Comparison of ENCODE assay signal across 32 mouse cellular contexts in genomic region chr12:111064220-111064619, GRCm38 (mm10). TPM values are rescaled to one million over a fixed set of nuclear protein-coding genes. Genes with fewer than 3 reads are reported as not detected.
DNase-seq lines count a peak whose midpoint lies in the region; ATAC-seq and TF ChIP-seq lines count a peak whose summit lies in the region.
"Had no signal": no experiment of that assay in that cellular context is flagged by ENCODE, and none has a peak within 500 bp of the region (broad histone marks: within the 10 kb centered on the region; RNA-seq: fewer than 3 reads in every experiment).

No protein-coding gene starts in this region.

- no peak for TF ChIP-seq CTCF in forebrain, postnatal 0 days (IDR thresholded peaks at IDR 0.05; ENCODE audit: low read depth)
- no peak for TF ChIP-seq CTCF in layer of hippocampus, adult 2 months (conservative IDR thresholded peaks at IDR 0.05)

- H3K9ac ChIP-seq in forebrain, postnatal 0 days: no peak overlapping the region
- H3K9ac ChIP-seq in forebrain, embryonic 12.5 days: no peak overlapping the region
- no peak overlapping the region for H3K9ac ChIP-seq in midbrain, embryonic 16.5 days (ENCODE audit: low read depth, low read length)
- H3K9ac ChIP-seq in midbrain, embryonic 13.5 days (replicated peaks): no peak overlapping the region
- H3K9ac ChIP-seq: embryonic facial prominence, embryonic 13.5 days; forebrain, embryonic 15.5 days; heart, embryonic 12.5 days; heart, embryonic 15.5 days had no signal

- no peaks in the 10 kb centered on the region for H3K36me3 ChIP-seq in forebrain, postnatal 0 days (ENCODE audit: insufficient read depth)
- H3K36me3 ChIP-seq in forebrain, embryonic 12.5 days (replicated peaks): peaks cover 5% of the 10 kb centered on the region
- H3K36me3 ChIP-seq in midbrain, embryonic 16.5 days (ENCODE audit: control insufficient read depth, insufficient read depth, low read length): no peaks in the 10 kb centered on the region
- peaks cover 1% of the 10 kb centered on the region for H3K36me3 ChIP-seq in midbrain, embryonic 13.5 days
- H3K36me3 ChIP-seq: forebrain, embryonic 15.5 days; heart, embryonic 15.5 days had no signal

- no peaks in the 10 kb centered on the region for H3K27me3 ChIP-seq in forebrain, postnatal 0 days (ENCODE audit: insufficient read depth, low read length)
- H3K27me3 ChIP-seq in forebrain, embryonic 12.5 days: no peaks in the 10 kb centered on the region
- H3K27me3 ChIP-seq in midbrain, embryonic 16.5 days (ENCODE audit: control insufficient read depth, insufficient read depth, low read depth, low read length): no peaks in the 10 kb centered on the region
- no peaks in the 10 kb centered on the region for H3K27me3 ChIP-seq in midbrain, embryonic 13.5 days
- H3K27me3 ChIP-seq: embryonic facial prominence, embryonic 13.5 days; forebrain, embryonic 15.5 days; heart, embryonic 12.5 days; heart, embryonic 15.5 days had no signal

- 0 out of 2 replicates have a peak, but pooled peaks cover 3% of the 10 kb centered on the region for H3K4me1 ChIP-seq in forebrain, postnatal 0 days (ENCODE audit: insufficient read depth)
- H3K4me1 ChIP-seq in forebrain, embryonic 12.5 days: no peaks in the 10 kb centered on the region
- H3K4me1 ChIP-seq in midbrain, embryonic 16.5 days (ENCODE audit: control insufficient read depth, insufficient read depth, low read length): peaks cover 5% of the 10 kb centered on the region
- H3K4me1 ChIP-seq in midbrain, embryonic 13.5 days (replicated peaks): peaks cover 3% of the 10 kb centered on the region; the same call in 1 of the 2 replicates
- H3K4me1 ChIP-seq: embryonic facial prominence, embryonic 10.5 days; embryonic facial prominence, embryonic 13.5 days; forebrain, embryonic 15.5 days; hindbrain, embryonic 10.5 days had no signal

- WGBS in forebrain, postnatal 0 days: 64% methylated on average over 3 of the region's 3 CpGs
- WGBS in forebrain, embryonic 12.5 days: 89% methylated on average over 3 of the region's 3 CpGs
- 73% methylated on average over 3 of the region's 3 CpGs for WGBS in midbrain, embryonic 16.5 days
- WGBS in midbrain, embryonic 13.5 days: 88% methylated on average over 3 of the region's 3 CpGs

- H3K4me2 ChIP-seq in forebrain, postnatal 0 days (ENCODE audit: low read depth): no peak overlapping the region
- H3K4me2 ChIP-seq in forebrain, embryonic 12.5 days: no peak overlapping the region
- H3K4me2 ChIP-seq in midbrain, embryonic 16.5 days (ENCODE audit: low read length): no peak overlapping the region
- no peak overlapping the region for H3K4me2 ChIP-seq in midbrain, embryonic 13.5 days (replicated peaks)
- H3K4me2 ChIP-seq: embryonic facial prominence, embryonic 13.5 days; forebrain, embryonic 15.5 days; heart, embryonic 12.5 days; heart, embryonic 15.5 days had no signal

- no peak overlapping the region for H3K4me3 ChIP-seq in forebrain, postnatal 0 days (ENCODE audit: low read depth, low read length)
- no peak overlapping the region for H3K4me3 ChIP-seq in forebrain, embryonic 12.5 days (replicated peaks)
- H3K4me3 ChIP-seq in layer of hippocampus, adult 2 months: no peak overlapping the region
- no peak overlapping the region for H3K4me3 ChIP-seq in midbrain, embryonic 16.5 days (ENCODE audit: low read depth, low read length)
- no peak overlapping the region for H3K4me3 ChIP-seq in midbrain, embryonic 13.5 days (replicated peaks)
- H3K4me3 ChIP-seq: embryonic facial prominence, embryonic 10.5 days; embryonic facial prominence, embryonic 13.5 days; erythroblast, embryonic 14.5 days; forebrain, embryonic 15.5 days; heart, embryonic 12.5 days; heart, embryonic 15.5 days; hindbrain, embryonic 10.5 days had no signal

- no peaks in the 10 kb centered on the region for H3K9me3 ChIP-seq in forebrain, postnatal 0 days (ENCODE audit: low read length)
- H3K9me3 ChIP-seq in forebrain, embryonic 12.5 days: no peaks in the 10 kb centered on the region
- no peaks in the 10 kb centered on the region for H3K9me3 ChIP-seq in midbrain, embryonic 16.5 days (replicated peaks; ENCODE audit: control insufficient read depth, low read length, poor library complexity, severe bottlenecking)
- H3K9me3 ChIP-seq in midbrain, embryonic 13.5 days: no peaks in the 10 kb centered on the region
- H3K9me3 ChIP-seq: embryonic facial prominence, embryonic 10.5 days; embryonic facial prominence, embryonic 13.5 days; forebrain, embryonic 15.5 days; heart, embryonic 12.5 days; heart, embryonic 15.5 days; hindbrain, embryonic 10.5 days had no signal

- peak; percentile 59 for ATAC-seq in forebrain, postnatal 0 days
- no peak for ATAC-seq in forebrain, embryonic 12.5 days (ENCODE audit: low FRiP score)
- ATAC-seq in midbrain, embryonic 16.5 days: no peak
- no peak for ATAC-seq in midbrain, embryonic 13.5 days
- ATAC-seq in granulocyte monocyte progenitor cell, adult 5-6 weeks (replicated peaks; ENCODE audit: poor library complexity, severe bottlenecking): no peak
- ATAC-seq: activated CD4-positive, CD25-positive, alpha-beta regulatory T cell, adult 4 months; CD4-positive, CD25-positive, alpha-beta regulatory T cell, adult 4 months; forebrain, embryonic 15.5 days; hindbrain, embryonic 16.5 days; inflammation-experienced regulatory T-cells, adult 6 months; intestine, embryonic 16.5 days had no signal

- H3K27ac ChIP-seq in forebrain, postnatal 0 days (ENCODE audit: low read depth, low read length): peak overlapping the region; percentile 46; the same call in 1 of the 2 replicates
- no peak overlapping the region for H3K27ac ChIP-seq in forebrain, embryonic 12.5 days
- H3K27ac ChIP-seq in layer of hippocampus, adult 2 months: peak overlapping the region; percentile 75
- H3K27ac ChIP-seq in midbrain, embryonic 16.5 days (ENCODE audit: low read length): 0 out of 2 replicates have a peak overlapping the region, but pooled peaks have one; percentile 17
- H3K27ac ChIP-seq in midbrain, embryonic 13.5 days: no peak overlapping the region
- H3K27ac ChIP-seq: embryonic facial prominence, embryonic 10.5 days; embryonic facial prominence, embryonic 13.5 days; forebrain, embryonic 15.5 days; heart, embryonic 15.5 days; hindbrain, embryonic 10.5 days had no signal

- DNase-seq in forebrain, postnatal 0 days: peak; percentile 24
- DNase-seq in layer of hippocampus, adult 2 months (ENCODE audit: low spot score in 2 of 2): no peak
- no peak for DNase-seq in layer of hippocampus, adult 9-10 months (ENCODE audit: low spot score)
- peak; percentile 13 for DNase-seq in NIH3T3 (ENCODE audit: low read depth)
- DNase-seq: adrenal gland, adult 8-10 months; adrenal gland, postnatal 25 days; cerebellum, adult 11-12 months; cerebellum, adult 8-10 months; cerebellum, postnatal 10 days; cerebellum, postnatal 36 days; embryo, embryonic 11 days; gastrocnemius, postnatal 10 days; gastrocnemius, postnatal 36 days; heart, adult 11 months; heart, postnatal 10 days; heart, postnatal 36 days had no signal

RNA-seq across cellular contexts. Expression of gene Rcor1, which starts 25.1 kb away (rescaled TPM):
- 14.0 and 16.2 TPM in 2 replicates for total RNA-seq in forebrain, postnatal 0 days (2014; rRNA removed)
- polyA plus RNA-seq in forebrain, postnatal 0 days (2015; fragmentation: Nextera tagmentation; extraction: Ambion mirVana): 3.2 and 4.3 TPM in 2 replicates
- 10.1 and 10.7 TPM in 2 replicates for polyA plus RNA-seq in forebrain, embryonic 12.5 days (2016; fragmentation: Nextera tagmentation; extraction: Ambion mirVana)
- total RNA-seq in layer of hippocampus, adult 2 months (2021): 10 to 100 TPM; 15.6 to 19.3 TPM
- polyA plus RNA-seq in midbrain, embryonic 16.5 days (2015; fragmentation: Nextera tagmentation; extraction: Ambion mirVana): 4.4 and 5.3 TPM in 2 replicates
- 6.0 and 6.5 TPM in 2 replicates for polyA plus RNA-seq in midbrain, embryonic 13.5 days (2015; fragmentation: Nextera tagmentation; extraction: Ambion mirVana)
- 36.3 and 44.3 TPM in 2 replicates for total RNA-seq in granulocyte monocyte progenitor cell, adult 5-6 weeks (2014; fragmentation: Nextera tagmentation)
- total RNA-seq in granulocyte monocyte progenitor cell, adult 5-6 weeks (2017): 29.1 and 31.7 TPM in 2 replicates

Comparison
In these comparisons a context has a peak if more than half of its experiments do, and no peak if none do; other contexts are left out.
1. H3K27ac ChIP-seq: peak in forebrain, postnatal 0 days (single experiment), layer of hippocampus, adult 2 months (single experiment) and midbrain, embryonic 16.5 days (single experiment); none in forebrain, embryonic 12.5 days (single experiment) and midbrain, embryonic 13.5 days (single experiment).
2. DNase-seq: peak in forebrain, postnatal 0 days (single experiment) and NIH3T3 (single experiment); none in layer of hippocampus, adult 2 months (0 of 2) and layer of hippocampus, adult 9-10 months (single experiment).